Mouse (Mus musculus) MEL (cell line): ENCODE results near the gene Fbxo2. TPM values are rescaled to one million over a fixed set of nuclear protein-coding genes. Genes with fewer than 3 reads are reported as not detected.

Experiments
- DNase-seq: peaks from one replicate; pipeline ENCODE4 v3.0.0; 2011; ENCODE audit warnings: low read depth, low spot score
- H3K27ac ChIP-seq: 2 replicates; pipeline ENCODE4 v1.5.1; 2012; ENCODE audit warnings: low read depth, mild to moderate bottlenecking, control low read depth, low read length, moderate library complexity; ENCODE audit not compliant: control insufficient read depth
- H3K27me3 ChIP-seq, 2 experiments: fragments of 150-350 bp in 1 of 2; sonication (generic) in 1 of 2; 2 replicates each; pipeline ENCODE4 v1.6.1; 2012; ENCODE audit warnings: low read length in 2 of 2, mild to moderate bottlenecking in 2 of 2, improper control_type of control experiment in 1 of 2, moderate library complexity in 1 of 2; ENCODE audit not compliant: insufficient read depth in 2 of 2, control insufficient read depth in 1 of 2
- H3K36me3 ChIP-seq, 2 experiments: 2 replicates each; pipeline ENCODE4 v1.6.1; 2012 to 2014; ENCODE audit warnings: low read length in 2 of 2, improper control_type of control experiment in 1 of 2, inconsistent platforms in 1 of 2, mild to moderate bottlenecking in 1 of 2; ENCODE audit not compliant: insufficient read depth in 2 of 2, control insufficient read depth in 1 of 2
- H3K4me1 ChIP-seq, 2 experiments: fragments of 150-350 bp in 1 of 2; sonication (generic) in 1 of 2; 2 replicates each; pipeline ENCODE4 v1.6.1; 2012; ENCODE audit warnings: low read length in 2 of 2, improper control_type of control experiment in 1 of 2, mild to moderate bottlenecking in 1 of 2; ENCODE audit not compliant: insufficient read depth in 2 of 2, control insufficient read depth in 1 of 2
- H3K4me3 ChIP-seq, 2 experiments: fragments of 150-350 bp in 1 of 2; sonication (generic) in 1 of 2; 2 replicates each; pipeline ENCODE4 v1.5.1; 2012; ENCODE audit warnings: low read depth in 2 of 2, low read length in 2 of 2, mild to moderate bottlenecking in 2 of 2, moderate library complexity in 2 of 2, control low read depth in 1 of 2, improper control_type of control experiment in 1 of 2; ENCODE audit not compliant: control insufficient read depth in 1 of 2, insufficient read depth in 1 of 2
- H3K79me2 ChIP-seq: 2 replicates; pipeline ENCODE4 v1.6.1; 2012; ENCODE audit warnings: mild to moderate bottlenecking, low read length, moderate library complexity; ENCODE audit not compliant: control insufficient read depth, poor library complexity, insufficient read depth
- H3K9ac ChIP-seq: 2 replicates; pipeline ENCODE4 v1.6.1; 2012; ENCODE audit warnings: low read depth, mild to moderate bottlenecking, control low read depth, low read length, moderate library complexity; ENCODE audit not compliant: control insufficient read depth, poor library complexity, severe bottlenecking
- H3K9me3 ChIP-seq: fragments of 150-350 bp; sonication (generic); replicated peaks from 2 replicates; pipeline ENCODE4 v1.6.1; 2012; ENCODE audit warnings: mild to moderate bottlenecking, low read length, improper control_type of control experiment, moderate library complexity; ENCODE audit not compliant: insufficient read depth
- CHD1 ChIP-seq: IDR thresholded peaks from 2 replicates; pipeline ENCODE4 v1.6.1; 2012; ENCODE audit warnings: low read depth, mild to moderate bottlenecking, inconsistent platforms, low read length, improper control_type of control experiment
- CTCF ChIP-seq, 3 experiments: IDR thresholded peaks in 2 of 3; conservative IDR thresholded peaks in 1 of 3; 2 replicates each; pipeline ENCODE4 v1.5.1; 2011 to 2012; ENCODE audit warnings: low read length in 3 of 3, low read depth in 2 of 3, mild to moderate bottlenecking in 2 of 3, improper control_type of control experiment in 1 of 3, inconsistent platforms in 1 of 3, mixed read lengths in 1 of 3, moderate library complexity in 1 of 3; ENCODE audit not compliant: control insufficient read depth in 1 of 3, insufficient read depth in 1 of 3, poor library complexity in 1 of 3, severe bottlenecking in 1 of 3
- E2F4 ChIP-seq: IDR thresholded peaks from 2 replicates; pipeline ENCODE4 v1.6.1; 2011; ENCODE audit warnings: low read depth, low read length, improper control_type of control experiment, borderline replicate concordance
- EP300 ChIP-seq, 2 experiments: IDR thresholded peaks; 2 replicates each; pipeline ENCODE4 v1.6.1; 2011; ENCODE audit warnings: improper control_type of control experiment in 2 of 2, low read length in 2 of 2, low read depth in 1 of 2, mild to moderate bottlenecking in 1 of 2
- ETS1 ChIP-seq: IDR thresholded peaks from 2 replicates; pipeline ENCODE4 v1.6.1; 2012; ENCODE audit warnings: low read depth, mild to moderate bottlenecking, inconsistent platforms, low read length, improper control_type of control experiment, moderate library complexity
- GABPA ChIP-seq: IDR thresholded peaks from 2 replicates; pipeline ENCODE4 v1.6.1; 2012; ENCODE audit warnings: low read depth, mild to moderate bottlenecking, inconsistent platforms, low read length, improper control_type of control experiment, moderate library complexity
- JUND ChIP-seq: IDR thresholded peaks from 2 replicates; pipeline ENCODE4 v1.6.1; 2011; ENCODE audit warnings: low read depth, mild to moderate bottlenecking, improper control_type of control experiment, low read length
- KAT2A ChIP-seq: conservative IDR thresholded peaks from 2 replicates; pipeline ENCODE4 v1.6.1; 2012; ENCODE audit warnings: low read depth, low read length, improper control_type of control experiment, inconsistent platforms
- MAFK ChIP-seq: IDR thresholded peaks from 2 replicates; pipeline ENCODE4 v1.6.1; 2011; ENCODE audit warnings: low read depth, mild to moderate bottlenecking, low read length, improper control_type of control experiment, borderline replicate concordance
- MEF2A ChIP-seq: IDR thresholded peaks from 2 replicates; pipeline ENCODE4 v1.6.1; 2014; ENCODE audit warnings: low read depth, mild to moderate bottlenecking, inconsistent platforms, low read length, improper control_type of control experiment; ENCODE audit not compliant: poor library complexity, insufficient replicate concordance, severe bottlenecking; ENCODE audit errors: extremely low read depth
- MYC ChIP-seq: IDR thresholded peaks from 2 replicates; pipeline ENCODE4 v1.6.1; 2011; ENCODE audit warnings: low read depth, mild to moderate bottlenecking, low read length, improper control_type of control experiment, moderate library complexity
- NRF1 ChIP-seq: IDR thresholded peaks from 2 replicates; pipeline ENCODE4 v1.6.1; 2014; ENCODE audit warnings: low read depth, mild to moderate bottlenecking, inconsistent platforms, low read length, improper control_type of control experiment, moderate library complexity; ENCODE audit not compliant: poor library complexity, insufficient read depth, severe bottlenecking
- POLR2A ChIP-seq, 2 experiments: IDR thresholded peaks; 2 replicates each; pipeline ENCODE4 v1.6.1; 2011 to 2012; ENCODE audit warnings: low read length in 2 of 2, mild to moderate bottlenecking in 2 of 2, control low read depth in 1 of 2, improper control_type of control experiment in 1 of 2, low read depth in 1 of 2, moderate library complexity in 1 of 2; ENCODE audit not compliant: control insufficient read depth in 1 of 2, insufficient read depth in 1 of 2, poor library complexity in 1 of 2
- POLR2AphosphoS2 ChIP-seq: IDR thresholded peaks from 2 replicates; pipeline ENCODE4 v1.6.1; 2011; ENCODE audit warnings: low read length, improper control_type of control experiment
- POLR2AphosphoS5 ChIP-seq: IDR thresholded peaks from 2 replicates; pipeline ENCODE4 v1.6.1; 2012; ENCODE audit warnings: low read depth, borderline replicate concordance, mild to moderate bottlenecking, inconsistent platforms, low read length, moderate library complexity, mixed read lengths
- RCOR1 ChIP-seq: IDR thresholded peaks from 2 replicates; pipeline ENCODE4 v1.6.1; 2012; ENCODE audit warnings: low read depth, mild to moderate bottlenecking, inconsistent platforms, low read length, improper control_type of control experiment
- SMC3 ChIP-seq: IDR thresholded peaks from 2 replicates; pipeline ENCODE4 v1.6.1; 2011; ENCODE audit warnings: low read depth, low read length, improper control_type of control experiment
- TAL1 ChIP-seq: IDR thresholded peaks from 2 replicates; pipeline ENCODE4 v1.6.1; 2012; ENCODE audit warnings: mild to moderate bottlenecking, inconsistent platforms, low read length, moderate library complexity, mixed read lengths
- TCF12 ChIP-seq: IDR thresholded peaks from 2 replicates; pipeline ENCODE4 v1.6.1; 2014; ENCODE audit warnings: low read depth, mild to moderate bottlenecking, inconsistent platforms, low read length, improper control_type of control experiment, moderate library complexity
- UBTF ChIP-seq: IDR thresholded peaks from 2 replicates; pipeline ENCODE4 v1.6.1; 2012; ENCODE audit warnings: low read depth, mild to moderate bottlenecking, inconsistent platforms, low read length, improper control_type of control experiment, moderate library complexity, borderline replicate concordance; ENCODE audit not compliant: insufficient read depth
- ZKSCAN1 ChIP-seq: IDR thresholded peaks from 2 replicates; pipeline ENCODE4 v1.6.1; 2012; ENCODE audit warnings: low read depth, mild to moderate bottlenecking, inconsistent platforms, low read length, improper control_type of control experiment, moderate library complexity
- ZMIZ1 ChIP-seq: IDR thresholded peaks from 2 replicates; pipeline ENCODE4 v1.6.1; 2012; ENCODE audit warnings: low read depth, mild to moderate bottlenecking, inconsistent platforms, low read length, improper control_type of control experiment, moderate library complexity
- ZNF384 ChIP-seq: IDR thresholded peaks from 2 replicates; pipeline ENCODE4 v1.6.1; 2012; ENCODE audit warnings: low read depth, mild to moderate bottlenecking, inconsistent platforms, low read length, improper control_type of control experiment
- polyA plus RNA-seq, 2 experiments: library from polyadenylated mRNA; stranded (reverse) in 1 of 2; unstranded in 1 of 2; fragments of >175 nt in 1 of 2; fragments of >200 nt in 1 of 2; gene quantifications; 2 replicates each; pipeline versions ENCODE4 v1.2.1 to v1.2.4; 2012; ENCODE audit warnings: low replicate concordance in 2 of 2, low read depth in 1 of 2; ENCODE audit not compliant: insufficient read length in 2 of 2, insufficient read depth in 1 of 2, missing spikeins in 1 of 2
- total RNA-seq: library from RNA; depleted of rRNA; stranded (reverse); fragments of 300-350 nt; gene quantifications from 2 replicates; pipeline ENCODE4 v1.2.3, GENCODE M21; 2012

Gene Fbxo2
- total and polyA plus RNA-seq, 3 experiments: 0.35 to 2.7 TPM; not detected in 1

GRCm38 (mm10) chr4:148151267-148152168 is 8.9 kb upstream of the Fbxo2 start, which contains the start of gene Fbxo6 (continued):
- TF ChIP-seq MEF2A (no peak), CTCF (IDR thresholded peaks at IDR 0.05 in 2 of 3, conservative IDR thresholded peaks at IDR 0.05 in 1 of 3; ENCODE audit: control insufficient read depth in 1 of 3, insufficient read depth in 1 of 3, low read depth in 2 of 3, low read length in 3 of 3, poor library complexity in 1 of 3, severe bottlenecking in 1 of 3) (peak; percentile 29 to 59 (median 55); a peak in 5 of 6 replicates), CHD1 (no peak), MYC (no peak), GABPA (no peak), ZKSCAN1 (no peak), JUND (no peak), ETS1 (peak; percentile 33; the same call in 1 of the 2 replicates), POLR2AphosphoS5 (no peak), RCOR1 (no peak), ZMIZ1 (no peak), TAL1 (no peak), ZNF384 (no peak)

- no peak overlapping the region for H3K4me3 ChIP-seq
- no peak for TF ChIP-seq MAFK
- no peak for TF ChIP-seq NRF1
- TF ChIP-seq, all 39 proteins: peak for 0
- Histone ChIP-seq H3K36me3 (no peaks in the 10 kb centered on the region; a peak in 1 of 4 replicates), H3K79me2 (no peaks in the 10 kb centered on the region; the same call in 1 of the 2 replicates), H3K9me3 (no peaks in the 10 kb centered on the region), H3K9ac (no peak overlapping the region), H3K27ac (no peak overlapping the region), H3K4me1 (peaks cover 0 to 5% of the 10 kb centered on the region in 2 experiments; a peak in 1 of 4 replicates), H3K27me3 (no peaks in the 10 kb centered on the region)
- no peak for DNase-seq
Measured at GRCm38 (mm10) chr4:148152547-148152946, 7.9 kb upstream of the Fbxo2 start.

- H3K36me3 ChIP-seq: no peaks in the 10 kb centered on the region; a peak in 1 of 4 replicates
- H3K4me1 ChIP-seq: peaks cover 1 to 5% of the 10 kb centered on the region in 2 experiments; a peak in 2 of 4 replicates
- TF ChIP-seq TCF12: no peak
- TF ChIP-seq KAT2A: no peak
- TF ChIP-seq SMC3: no peak
- no peak for TF ChIP-seq UBTF
- no peak for TF ChIP-seq MYC
- no peak for TF ChIP-seq MEF2A
- TF ChIP-seq POLR2A (IDR thresholded peaks at IDR 0.05; ENCODE audit: control insufficient read depth in 1 of 2, insufficient read depth in 1 of 2, low read depth in 1 of 2, low read length in 2 of 2, poor library complexity in 1 of 2): no peak
- TF ChIP-seq JUND: no peak
- no peak for TF ChIP-seq EP300 (IDR thresholded peaks at IDR 0.05; ENCODE audit: low read depth in 1 of 2, low read length in 2 of 2)
- TF ChIP-seq E2F4: no peak
- no peak for TF ChIP-seq POLR2AphosphoS2
- TF ChIP-seq ETS1: no peak
Measured at GRCm38 (mm10) chr4:148154006-148154405, 6.4 kb upstream of the Fbxo2 start.

More at GRCm38 (mm10) chr4:148154006-148154405, 6.4 kb upstream of the Fbxo2 start:
- Histone ChIP-seq H3K27ac (no peak overlapping the region), H3K79me2 (no peaks in the 10 kb centered on the region; the same call in 1 of the 2 replicates), H3K27me3 (no peaks in the 10 kb centered on the region), H3K9ac (no peak overlapping the region), H3K4me3 (no peak overlapping the region), H3K9me3 (no peaks in the 10 kb centered on the region)
- no peak for DNase-seq
